Mouse (Mus musculus): ENCODE measurements around the gene Pfdn6. TPM values are rescaled to one million over a fixed set of nuclear protein-coding genes. Genes with fewer than 3 reads are reported as not detected.
A peak's percentile ranks its signal among the peaks of the same experiment; 100 is the strongest.

The Pfdn6 gene
- total RNA-seq (2021): 10 to 100 TPM; 65.3 to 67.0 TPM
- long read RNA-seq, experiment 1, transcript Pfdn6-201 (4 exons, 807 nt): major isoform, 9 of 9 reads
- long read RNA-seq, experiment 1, partial matches to known transcripts: 0 of 9 reads
- long read RNA-seq, experiment 1, other reads (novel, unspliced or antisense): 0 of 9 reads
- long read RNA-seq, experiment 2, transcript Pfdn6-201 (4 exons, 807 nt): major isoform, 9 of 13 reads
- long read RNA-seq, experiment 2, partial matches to known transcripts: 1 of 13 reads
- long read RNA-seq, experiment 2, other reads (novel, unspliced or antisense): 1 of 13 reads

- peak; percentile 92 for DNase-seq
Observed at GRCm38 (mm10) chr17:33940206-33940805, at the start of gene Pfdn6, which contains the start of gene Wdr46. TSS of gene Pfdn6 (minus strand) at chr17:33940343. TSS of gene Wdr46 (plus strand) at chr17:33940660.

- peak; percentile 60 for DNase-seq
Observed at GRCm38 (mm10) chr17:33982136-33982535, 42.0 kb upstream of the Pfdn6 start.

GRCm38 (mm10) chr17:33981192-33981909 lies 41.2 kb upstream of the Pfdn6 start:
- DNase-seq: peak; percentile 71

GRCm38 (mm10) chr17:33980181-33981035 lies 40.3 kb upstream of the Pfdn6 start:
- no peak for DNase-seq

- DNase-seq: no peak
Observed at GRCm38 (mm10) chr17:33979512-33980050, 39.4 kb upstream of the Pfdn6 start.

GRCm38 (mm10) chr17:33978631-33979031 lies 38.5 kb upstream of the Pfdn6 start:
- peak; percentile 54 for DNase-seq

GRCm38 (mm10) chr17:33977861-33978557 lies 37.9 kb upstream of the Pfdn6 start:
- no peak for DNase-seq

- no peak for DNase-seq
Observed at GRCm38 (mm10) chr17:33973572-33973971, 33.4 kb upstream of the Pfdn6 start.

GRCm38 (mm10) chr17:33972691-33973090 lies 32.5 kb upstream of the Pfdn6 start:
- no peak for DNase-seq

- no peak for DNase-seq
Observed at GRCm38 (mm10) chr17:33969394-33969793, 29.3 kb upstream of the Pfdn6 start.

- no peak for DNase-seq
Observed at GRCm38 (mm10) chr17:33968927-33969326, 28.8 kb upstream of the Pfdn6 start.

GRCm38 (mm10) chr17:33968489-33968888 lies 28.3 kb upstream of the Pfdn6 start:
- peak; percentile 78 for DNase-seq

GRCm38 (mm10) chr17:33965846-33966550 lies 25.9 kb upstream of the Pfdn6 start:
- no peak for DNase-seq

GRCm38 (mm10) chr17:33965082-33965845 lies 25.1 kb upstream of the Pfdn6 start:
- no peak for DNase-seq

- DNase-seq: no peak
Observed at GRCm38 (mm10) chr17:33962876-33963275, 22.7 kb upstream of the Pfdn6 start.

GRCm38 (mm10) chr17:33959948-33960347 lies 19.8 kb upstream of the Pfdn6 start:
- peak; percentile 5 for DNase-seq

- DNase-seq: no peak
Observed at GRCm38 (mm10) chr17:33959135-33959534, 19.0 kb upstream of the Pfdn6 start.

- no peak for DNase-seq
Observed at GRCm38 (mm10) chr17:33958451-33958850, 18.3 kb upstream of the Pfdn6 start.

GRCm38 (mm10) chr17:33957493-33957892 lies 17.4 kb upstream of the Pfdn6 start:
- DNase-seq: no peak

- DNase-seq: no peak
Observed at GRCm38 (mm10) chr17:33956336-33956735, 16.2 kb upstream of the Pfdn6 start.

All from gastrocnemius, postnatal 10 days (tissue).